Mouse (Mus musculus) fibroblast of lung, adult 2 months (primary cell): ENCODE data around the gene Mal.

Experiments used
- DNase-seq: peaks from one replicate; pipeline ENCODE4 v3.0.0-alpha.2; 2011; ENCODE audit warnings: low read depth

Gene Mal

DNA sequence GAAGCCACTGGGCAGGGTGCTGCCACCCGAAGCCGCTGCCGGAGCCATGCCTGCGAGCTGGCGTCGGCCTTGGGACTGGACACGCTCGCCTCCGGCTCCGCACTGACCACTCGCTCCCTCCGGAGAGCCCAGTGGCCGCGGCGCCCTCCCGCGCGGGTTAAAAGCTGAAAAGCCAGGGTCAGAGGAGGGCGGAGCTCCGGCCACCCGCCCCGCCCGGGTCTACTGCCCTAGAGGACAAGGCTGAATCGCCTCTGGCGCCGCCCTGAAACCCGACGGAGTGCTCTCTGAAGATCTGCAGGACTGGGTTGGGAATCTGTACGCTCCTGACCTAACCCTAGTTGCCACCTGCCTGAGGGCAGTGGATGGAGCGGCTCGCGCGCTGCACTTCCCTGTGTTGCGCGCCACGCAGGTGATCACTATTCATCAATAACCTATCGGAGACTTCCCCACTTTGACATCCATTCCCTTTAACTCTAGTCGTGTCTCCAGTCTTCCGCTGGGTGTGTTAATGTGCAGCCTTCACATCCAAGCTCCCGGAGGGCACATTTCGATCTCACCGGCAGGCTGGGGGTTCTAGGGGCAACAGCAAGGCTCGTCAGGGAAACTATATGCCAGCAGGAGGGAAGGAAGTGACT, at the start of gene Mal:
Gene Mal, minus strand, starts transcription at position 610 of the 635 bp plus-strand sequence.
- DNase-seq: no peak

DNA sequence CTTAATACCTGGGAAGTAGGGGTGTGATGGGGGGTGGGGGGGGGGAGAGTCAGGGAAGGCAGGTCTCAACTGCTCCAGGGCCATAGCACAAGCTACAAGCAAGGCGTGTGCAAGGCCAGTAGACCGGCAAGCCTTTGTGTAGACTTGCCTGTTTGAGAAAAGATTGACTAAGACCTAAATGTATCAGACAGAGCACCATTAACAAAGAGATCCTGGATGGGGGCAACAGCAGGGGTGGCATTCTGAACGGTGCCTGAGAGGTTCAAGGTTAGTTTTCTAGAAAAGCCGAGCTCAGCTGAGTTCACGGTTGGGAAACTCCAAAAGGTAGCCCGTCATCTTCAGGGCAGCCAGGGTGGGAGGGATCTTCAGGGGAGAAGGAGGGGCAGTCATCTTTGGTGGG, 48.8 kb upstream of the Mal start:
- DNase-seq: no peak

DNA sequence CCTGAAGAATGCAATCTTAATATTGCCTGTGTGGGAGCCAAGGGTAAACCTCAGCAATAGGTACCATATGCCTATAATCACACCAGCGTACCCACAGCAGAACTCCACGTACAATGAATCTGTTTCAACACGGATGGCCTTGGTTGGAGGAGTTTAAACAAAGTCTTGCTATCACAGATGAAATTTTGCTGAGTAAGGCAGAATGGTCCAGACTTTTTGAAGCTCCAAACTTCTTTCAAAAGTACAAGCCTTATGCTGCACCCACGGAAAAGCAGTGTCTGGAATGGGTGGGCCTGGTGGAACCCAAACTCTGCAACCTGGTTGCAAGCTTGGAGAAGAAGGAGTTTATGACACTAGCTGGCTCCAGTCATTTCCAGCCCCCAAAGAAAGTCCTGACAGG, 32.7 kb upstream of the Mal start:
- DNase-seq: no peak

DNA sequence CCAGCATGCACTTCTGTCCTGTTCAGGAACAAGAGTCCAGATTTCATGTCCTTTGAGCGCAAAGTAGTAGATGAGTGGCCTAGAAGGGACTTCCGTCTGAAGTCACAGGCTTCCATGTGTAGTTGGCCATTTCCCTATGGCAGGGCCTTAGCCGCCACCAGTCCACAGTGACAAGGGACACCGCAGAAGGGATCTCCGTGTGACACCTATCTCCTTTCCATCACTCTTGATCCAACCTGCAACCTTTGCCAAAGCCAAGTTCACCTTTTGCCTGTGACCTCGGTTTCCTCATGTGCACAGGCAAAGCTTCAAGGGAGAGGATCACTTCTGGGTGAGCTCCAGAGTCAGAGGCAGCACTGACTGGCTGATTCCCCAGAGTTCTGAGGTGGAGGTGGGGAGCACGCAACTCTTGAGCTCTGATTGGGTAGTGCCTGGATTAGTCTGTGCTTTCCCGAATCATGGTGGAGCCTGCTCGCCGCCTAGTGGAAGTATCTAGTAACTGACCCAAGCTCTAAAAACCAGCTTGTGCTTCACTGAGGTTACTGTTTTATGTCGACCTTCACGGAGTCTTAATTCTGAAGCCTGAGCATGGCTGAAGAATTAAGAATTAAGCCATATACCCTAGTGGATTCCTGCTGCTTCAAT, 27.3 kb upstream of the Mal start:
- DNase-seq: peak; percentile 31

DNA sequence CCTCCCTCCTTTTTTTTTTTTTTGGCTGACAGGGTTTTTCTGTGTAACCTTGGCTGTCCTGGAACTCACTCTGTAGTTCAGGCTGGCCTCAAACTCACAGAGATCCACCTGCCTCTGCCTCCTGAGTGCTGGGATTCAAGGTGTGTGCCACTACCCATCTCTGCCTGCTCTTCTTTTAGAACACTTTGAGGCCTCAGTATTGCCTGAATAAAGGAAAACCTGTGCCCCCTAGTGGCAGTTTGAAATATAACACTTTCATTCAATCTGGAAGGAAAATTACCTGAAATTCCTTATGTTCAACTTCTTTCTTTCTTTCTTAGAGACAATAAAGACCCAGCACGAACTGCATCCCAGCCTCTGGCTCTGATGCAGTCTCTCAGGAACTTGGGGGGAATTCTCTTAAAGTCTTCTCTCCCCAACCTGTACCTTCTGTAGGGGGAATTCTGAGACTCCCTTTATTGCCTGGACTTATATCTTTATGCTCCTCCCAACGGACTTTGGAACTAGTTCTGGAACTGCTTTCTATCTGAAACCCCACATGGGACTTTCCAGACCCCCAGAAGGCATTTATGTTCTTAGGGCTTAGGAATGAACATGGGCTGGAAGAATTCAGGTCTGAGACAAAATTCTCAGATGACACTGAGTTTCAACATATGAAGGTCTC, 11.5 kb upstream of the Mal start:
- DNase-seq: no peak

DNA sequence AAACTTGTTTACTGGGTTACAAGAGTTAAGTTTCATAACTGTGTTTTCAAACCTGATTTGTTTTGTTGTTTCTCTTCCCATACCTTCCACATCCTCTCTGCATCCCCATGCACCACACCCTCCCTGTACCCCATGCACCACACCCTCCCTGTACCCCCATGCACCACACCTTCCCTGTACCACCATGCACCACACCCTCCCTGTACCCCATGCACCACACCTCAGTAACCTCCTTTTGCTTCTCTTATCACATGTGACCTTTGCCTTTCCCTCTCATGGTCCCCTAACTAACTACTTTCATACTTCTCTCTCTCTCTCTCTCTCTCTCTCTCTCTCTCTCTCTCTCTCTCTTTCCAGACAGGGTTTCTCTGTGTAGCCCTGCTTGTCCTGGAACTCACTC, 10.5 kb upstream of the Mal start:
- DNase-seq: no peak

DNA sequence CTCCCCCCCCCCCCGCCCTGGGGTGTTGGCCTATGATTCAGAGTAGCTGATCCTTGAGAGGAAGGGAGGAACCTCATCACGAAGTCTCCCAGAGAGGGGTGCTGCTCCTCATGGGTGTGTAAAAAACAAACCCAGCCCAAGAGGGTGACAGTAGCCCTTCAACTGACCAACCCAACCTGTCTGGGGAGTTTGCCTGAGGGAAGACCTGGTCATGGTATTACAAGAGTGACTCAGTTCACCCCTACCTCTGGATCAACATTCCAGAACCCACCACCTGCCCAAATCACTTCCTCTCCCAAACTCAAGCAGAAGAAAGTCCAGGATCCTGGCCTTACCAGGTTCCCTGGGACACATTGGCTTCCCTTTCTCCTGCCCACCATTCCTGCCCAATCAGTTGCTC, 6.2 kb upstream of the Mal start:
- no peak for DNase-seq

DNA sequence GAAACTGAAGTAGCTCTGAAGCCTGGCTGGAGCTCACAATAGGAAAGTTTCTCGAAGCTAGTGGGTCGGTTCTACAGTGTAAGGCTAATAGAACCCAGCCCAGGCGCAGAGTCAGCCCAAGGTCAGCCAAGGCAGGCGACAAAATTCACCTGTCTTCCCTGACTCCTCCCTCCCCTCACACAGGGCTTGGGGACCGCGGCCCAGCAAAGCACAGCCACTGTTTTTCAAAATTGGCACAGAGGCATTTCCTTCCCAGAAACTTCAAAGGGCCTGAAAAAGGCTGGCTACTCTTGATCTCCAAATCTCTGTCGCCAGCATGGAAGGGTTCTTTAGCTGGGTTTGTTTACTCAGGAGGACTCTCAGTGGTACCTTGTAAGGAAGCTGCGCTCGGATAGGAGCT, 1.1 kb downstream of the Mal start:
- DNase-seq: no peak

DNA sequence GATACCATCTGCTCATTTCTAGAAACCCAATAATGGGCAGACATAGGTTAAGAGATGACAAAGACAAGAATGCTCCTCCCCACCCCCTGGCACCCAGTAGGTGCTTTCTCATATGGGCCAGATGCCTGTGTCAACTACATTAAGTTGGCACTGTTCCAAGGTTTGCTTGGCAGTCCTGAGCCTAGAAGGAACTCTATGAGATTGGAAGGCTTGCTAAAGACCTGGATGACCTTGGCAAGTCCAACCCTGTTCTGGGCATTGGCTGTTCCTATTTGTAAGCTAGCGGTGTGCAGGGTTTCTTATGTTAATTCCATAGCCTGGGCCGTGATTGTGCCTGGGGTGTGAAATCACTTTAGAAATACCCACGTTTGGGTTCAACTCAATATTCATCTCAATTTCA, 1.7 kb downstream of the Mal start:
- DNase-seq: no peak

DNA sequence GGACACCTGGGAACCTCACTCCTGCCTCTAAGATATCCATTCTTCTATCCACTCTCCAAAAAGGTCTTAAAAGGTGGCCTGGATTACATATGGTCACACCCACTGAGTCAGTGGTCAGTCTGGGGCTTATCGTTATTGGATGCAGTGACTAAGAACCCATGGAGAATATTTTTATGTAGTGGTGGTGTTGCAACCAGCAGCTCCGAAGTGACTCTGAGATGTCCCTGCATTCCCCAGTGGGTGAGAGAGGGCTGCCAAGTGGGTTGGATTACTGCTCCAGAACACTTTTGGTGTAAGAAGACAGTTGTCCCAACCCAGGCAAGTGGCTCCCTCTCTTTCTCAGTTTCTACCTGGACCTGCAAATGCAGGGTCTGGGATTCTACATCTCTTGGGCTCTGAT, 3.7 kb downstream of the Mal start:
- DNase-seq: no peak

DNA sequence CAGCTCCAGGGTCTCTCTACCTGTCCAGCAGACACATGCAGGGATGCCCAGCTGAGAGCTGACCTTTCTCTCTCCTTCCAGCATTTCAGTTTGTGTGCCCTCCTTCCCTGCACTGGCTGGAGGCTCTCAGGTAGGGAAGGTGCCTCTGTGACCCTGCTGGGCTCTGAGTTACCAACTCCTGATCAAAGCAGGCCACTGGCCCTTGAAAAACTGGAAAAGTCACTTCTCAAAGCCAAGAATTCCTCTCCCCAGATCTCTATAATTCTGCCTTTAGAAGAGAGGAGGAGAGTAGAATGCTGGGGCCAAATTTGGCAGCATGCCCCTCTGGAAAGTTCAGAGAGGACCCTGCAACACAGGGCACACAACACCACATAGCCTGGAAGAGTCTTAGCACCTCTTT, 4.2 kb downstream of the Mal start:
- no peak for DNase-seq

DNA sequence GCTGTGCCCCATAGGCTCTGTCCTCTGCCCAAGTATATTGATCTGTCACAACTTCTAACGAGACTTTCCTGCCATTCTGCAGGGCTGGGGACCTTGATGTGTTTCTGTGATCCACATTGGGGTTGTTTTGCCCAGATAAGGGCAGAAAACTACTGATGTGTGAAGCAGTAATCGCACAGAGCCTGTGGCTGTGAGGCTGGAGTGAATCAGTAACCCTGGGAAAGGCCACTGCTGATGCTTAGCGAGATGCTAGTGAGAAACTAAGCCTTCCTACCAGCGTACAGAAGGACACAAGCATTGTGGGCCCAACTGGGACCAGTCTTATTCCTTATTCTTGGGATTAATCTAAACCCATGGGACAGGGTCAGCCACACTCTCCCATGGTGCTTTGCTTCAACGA, 4.9 kb downstream of the Mal start:
- no peak for DNase-seq

DNA sequence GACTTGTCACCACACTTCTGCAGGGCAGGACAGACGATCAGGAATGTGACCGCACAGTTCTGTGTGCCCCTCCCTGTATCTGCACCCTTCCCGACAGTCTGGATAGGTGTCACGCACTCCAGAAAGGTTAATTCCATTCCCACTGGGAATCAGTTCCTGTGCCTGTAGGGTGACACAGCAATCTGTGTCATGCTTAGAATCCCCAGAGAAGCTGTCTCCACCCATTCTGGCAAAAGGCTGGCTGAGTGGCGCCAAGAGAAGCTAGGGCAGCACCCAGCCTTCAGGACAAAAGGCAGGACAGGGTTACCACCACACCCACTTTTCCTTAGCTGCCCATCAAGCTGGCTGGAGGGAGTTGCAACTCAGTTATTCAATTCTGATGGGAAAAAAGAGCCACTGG, 6.6 kb downstream of the Mal start:
- DNase-seq: no peak

DNA sequence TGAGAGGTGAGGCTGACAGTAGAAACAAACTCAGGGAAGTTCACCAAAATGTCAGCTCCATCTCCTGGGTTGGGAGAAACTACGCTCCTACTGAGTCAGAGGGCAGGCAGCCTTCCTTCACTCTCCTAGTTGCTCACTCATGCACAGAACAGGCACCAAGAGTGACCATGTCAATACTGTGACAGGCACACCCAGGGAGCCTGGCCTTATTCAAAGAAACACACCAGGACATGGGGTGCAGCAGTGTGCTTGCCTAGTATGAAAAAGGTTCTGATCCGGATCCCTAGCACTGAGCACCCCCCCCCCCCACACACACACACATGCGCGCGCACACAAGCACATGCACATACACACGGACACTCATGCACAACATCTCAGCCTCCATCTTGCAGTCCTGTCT, 8.3 kb downstream of the Mal start:
- DNase-seq: no peak

DNA sequence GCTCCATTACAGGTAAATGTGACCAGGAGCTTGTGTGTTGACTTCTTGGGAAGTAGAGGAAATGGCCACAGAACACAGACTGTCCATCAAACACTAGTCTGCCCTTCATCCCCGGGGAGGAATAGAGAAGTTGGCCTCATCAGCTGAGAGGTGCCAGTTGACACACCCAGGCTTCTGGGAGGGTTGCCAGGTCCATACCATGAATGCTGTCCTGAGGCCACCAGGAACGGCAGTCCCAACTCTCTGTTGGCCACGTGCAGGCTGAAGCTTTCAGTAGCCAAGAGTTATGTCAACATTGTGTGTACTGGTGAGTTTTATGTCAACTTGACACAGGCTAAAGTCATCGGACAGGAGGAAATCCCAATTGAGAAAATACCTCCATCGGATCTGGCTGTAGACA, 9.6 kb downstream of the Mal start:
- no peak for DNase-seq

DNA sequence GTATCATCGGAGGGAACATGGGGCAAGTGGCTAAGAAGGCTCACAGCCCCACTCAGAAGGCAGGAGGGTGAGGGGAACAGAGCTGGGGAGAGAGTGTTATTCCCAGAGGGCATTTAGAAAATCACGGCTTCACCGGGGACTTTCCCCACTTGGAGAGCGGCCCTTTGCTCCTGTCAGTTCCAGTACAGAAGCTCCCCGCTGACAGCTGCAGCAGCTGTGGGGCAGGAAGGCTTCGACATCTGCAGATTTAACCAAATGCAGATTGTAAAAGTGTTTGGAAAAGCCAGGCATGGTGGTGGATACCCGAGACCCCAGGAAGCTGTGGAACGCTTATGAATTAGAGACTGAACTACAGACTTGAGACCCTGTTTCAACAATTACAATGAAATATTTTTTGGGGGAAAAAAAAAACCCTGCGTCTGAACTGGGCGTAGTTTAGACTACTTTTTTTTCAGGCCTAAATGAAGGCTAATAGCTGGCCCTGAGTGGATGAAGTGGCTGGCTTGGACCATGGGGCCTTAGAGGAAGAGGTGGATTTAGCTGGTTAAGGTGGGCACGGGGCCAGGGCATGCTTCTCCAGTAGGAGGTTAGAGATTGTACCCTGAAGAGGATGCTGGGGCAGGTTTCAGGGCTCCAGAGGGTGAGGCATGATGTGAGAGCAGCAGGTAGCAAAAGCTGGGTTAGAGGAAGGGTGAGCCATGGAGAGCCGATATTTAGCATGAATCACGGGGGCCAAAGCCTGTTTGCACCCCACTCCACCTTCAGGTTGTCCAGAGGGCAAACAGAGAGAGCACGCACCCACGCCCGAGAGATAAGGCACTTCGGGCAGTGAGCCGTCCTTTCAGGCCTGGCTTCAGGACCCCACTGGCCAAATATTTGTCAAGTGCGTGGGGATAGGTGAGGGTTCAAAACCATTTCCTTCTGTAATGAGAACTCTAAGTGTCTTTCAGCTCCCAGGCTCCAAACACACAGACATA, 12.5 kb downstream of the Mal start:
- DNase-seq: no peak

DNA sequence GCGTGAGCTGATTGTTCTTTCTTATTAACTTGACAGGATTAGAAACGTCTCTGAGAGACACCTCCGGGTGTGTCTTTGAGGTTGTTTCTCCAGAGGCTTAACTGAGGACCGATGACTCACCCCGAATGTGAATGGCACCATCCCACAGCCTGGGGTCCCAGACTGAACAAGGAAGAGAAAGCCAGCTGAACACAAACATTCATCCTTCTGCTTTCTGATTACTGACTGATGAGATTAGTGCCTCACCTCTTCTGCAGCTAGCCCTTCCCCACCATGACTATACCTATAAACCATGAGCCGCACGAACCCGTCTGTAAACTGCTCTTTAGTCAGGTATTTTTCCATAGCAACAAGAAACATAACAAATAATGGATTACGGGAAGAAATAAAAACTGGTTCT, 17.5 kb downstream of the Mal start:
- no peak for DNase-seq

DNA sequence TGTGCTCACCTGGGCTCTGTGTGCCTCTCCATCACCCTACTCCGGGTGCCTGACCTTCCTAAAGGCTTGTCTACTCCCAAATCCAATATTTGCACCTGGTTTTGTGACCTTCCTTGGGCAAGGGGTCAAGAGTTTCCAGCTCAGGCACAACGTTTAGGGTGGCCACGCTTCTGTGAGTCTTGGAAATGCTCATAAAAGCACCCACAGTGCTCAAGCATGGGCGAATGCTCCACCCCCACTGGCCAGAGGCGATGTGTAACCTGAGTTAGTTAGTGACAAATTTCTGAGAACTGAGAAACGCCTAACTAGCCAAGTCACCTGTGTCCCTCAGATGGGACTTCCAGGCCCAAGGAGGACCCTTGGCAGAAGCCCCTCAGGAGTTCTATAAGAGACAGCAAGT, 20.9 kb downstream of the Mal start:
- DNase-seq: no peak

DNA sequence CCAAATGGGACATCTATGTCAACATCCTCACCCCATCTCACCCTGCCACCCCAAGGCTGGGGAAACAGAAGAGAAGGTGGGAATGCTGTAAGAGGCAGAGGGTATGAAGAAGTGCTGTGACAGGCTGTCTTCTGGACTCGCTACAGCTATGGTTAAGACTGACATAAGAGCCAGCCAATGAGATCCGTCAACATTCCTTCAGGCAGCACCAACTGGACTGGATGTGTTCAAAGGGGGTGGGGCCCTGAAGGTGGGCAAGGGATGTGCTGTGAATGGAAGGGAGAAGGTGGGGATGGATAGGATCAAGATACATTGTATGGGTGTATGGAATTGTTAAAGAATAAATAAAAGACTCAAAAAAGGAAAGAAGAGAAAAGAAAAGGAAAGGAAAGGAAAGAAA, 23.9 kb downstream of the Mal start:
- DNase-seq: no peak

DNA sequence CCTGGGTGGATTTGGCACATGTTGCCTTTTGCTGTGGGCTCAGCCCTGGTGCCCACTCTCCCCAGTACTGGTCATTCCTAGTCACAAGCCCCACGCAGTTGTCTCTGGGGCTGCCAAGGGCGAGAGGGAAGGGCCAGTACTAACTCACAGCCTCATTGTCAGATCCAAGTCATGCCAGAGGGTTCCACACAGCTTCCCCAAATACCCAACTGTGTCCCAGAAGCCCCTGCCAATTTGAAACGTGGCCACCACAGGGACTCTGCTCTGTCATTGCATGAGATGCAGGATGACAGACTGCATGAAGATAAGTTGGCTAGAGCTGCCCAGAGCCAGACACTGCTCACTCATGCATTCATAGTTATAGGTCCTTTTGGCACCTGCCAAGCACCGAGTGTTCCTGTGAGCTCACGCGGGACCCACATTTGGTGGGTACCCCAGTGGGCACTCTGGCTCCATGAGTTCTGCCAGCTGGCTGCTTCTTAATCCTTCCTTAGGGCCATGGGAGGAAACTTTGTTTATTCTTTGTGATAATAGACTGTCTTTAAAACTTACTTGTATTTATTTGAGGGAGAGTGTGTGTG, 28.4 kb downstream of the Mal start:
- DNase-seq: no peak

DNA sequence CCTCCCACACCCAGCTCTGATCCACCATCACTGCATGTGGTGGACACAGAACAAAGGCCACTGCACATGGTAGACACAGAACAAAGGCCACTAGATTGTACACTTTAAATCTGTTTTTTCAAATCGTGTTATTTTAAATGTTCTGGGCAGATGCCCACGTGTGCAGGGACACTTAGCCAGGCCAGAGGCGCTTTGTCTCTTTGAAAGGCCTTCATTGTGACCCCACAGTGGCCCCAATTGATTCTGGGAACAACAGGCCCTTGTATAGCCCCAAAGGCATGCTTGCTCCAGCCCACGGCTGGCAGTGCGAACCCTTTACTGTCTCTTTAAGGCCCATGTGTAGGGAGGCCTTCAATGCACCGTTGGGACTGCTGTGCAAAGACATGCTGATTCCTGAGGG, 29.1 kb downstream of the Mal start:
- DNase-seq: no peak

DNA sequence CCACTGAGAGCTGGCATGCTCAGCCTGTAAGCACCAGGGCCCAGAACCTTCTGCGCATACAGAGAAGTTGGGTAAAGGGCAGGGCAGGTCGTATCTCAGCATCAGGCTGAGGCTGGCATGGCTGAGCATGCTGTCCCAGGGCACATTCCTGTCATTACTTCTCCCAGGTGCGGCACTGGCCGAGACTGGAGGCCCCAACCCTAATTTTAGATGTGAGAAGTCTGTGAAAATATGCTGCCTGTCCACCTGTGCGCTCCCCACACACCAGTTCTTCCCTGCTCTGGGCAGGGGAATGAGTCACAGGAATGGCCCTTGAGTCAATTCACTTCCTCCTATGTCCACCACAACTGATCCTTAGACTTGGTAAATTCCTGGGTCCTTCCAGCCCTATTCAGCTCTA, 30.8 kb downstream of the Mal start:
- DNase-seq: no peak
